Mouse (Mus musculus) heart, embryonic 14.5 days (tissue): ENCODE measurements around the gene Auts2. TPM values are rescaled to one million over a fixed set of nuclear protein-coding genes. Genes with fewer than 3 reads are reported as not detected.

Source experiments
- ATAC-seq: fragments of 200-750 bp; cut with Nextera tagmentation; 2 replicates; pipeline ENCODE4 v1.8.0; 2017; ENCODE audit warnings: low read depth, moderate TSS enrichment; ENCODE audit not compliant: insufficient number of reproducible peaks, insufficient read depth, low FRiP score
- H3K27ac ChIP-seq, 2 experiments: fragments of 200-500 bp in 1 of 2; fragments of 300-500 bp in 1 of 2; sonication (generic) in 1 of 2; replicated peaks in 1 of 2; 2 replicates each; pipeline ENCODE4 v1.5.1; 2012 to 2014; ENCODE audit warnings: low read depth in 2 of 2, low read length in 2 of 2, control low read depth in 1 of 2, mild to moderate bottlenecking in 1 of 2, mixed read lengths in 1 of 2; ENCODE audit not compliant: control insufficient read depth in 1 of 2, insufficient read depth in 1 of 2
- H3K27me3 ChIP-seq: fragments of 300-500 bp; sonication (generic); 2 replicates; pipeline ENCODE4 v1.6.1; 2014; ENCODE audit warnings: mild to moderate bottlenecking, low read length, control low read depth; ENCODE audit not compliant: control insufficient read depth, insufficient read depth
- H3K36me3 ChIP-seq: fragments of 300-500 bp; sonication (generic); 2 replicates; pipeline ENCODE4 v1.6.1; 2014; ENCODE audit warnings: mild to moderate bottlenecking, control low read depth, low read length, mixed read lengths; ENCODE audit not compliant: control insufficient read depth, insufficient read depth
- H3K4me1 ChIP-seq, 2 experiments: fragments of 200-500 bp in 1 of 2; fragments of 300-500 bp in 1 of 2; sonication (generic) in 1 of 2; 2 replicates each; pipeline ENCODE4 v1.6.1; 2012 to 2014; ENCODE audit warnings: low read length in 2 of 2, control low read depth in 1 of 2, mixed read lengths in 1 of 2; ENCODE audit not compliant: control insufficient read depth in 2 of 2, insufficient read depth in 2 of 2
- H3K4me2 ChIP-seq: fragments of 300-500 bp; sonication (generic); 2 replicates; pipeline ENCODE4 v1.6.1; 2014; ENCODE audit warnings: mild to moderate bottlenecking, low read length
- H3K4me3 ChIP-seq, 2 experiments: fragments of 200-500 bp in 1 of 2; fragments of 300-500 bp in 1 of 2; sonication (generic) in 1 of 2; 2 replicates each; pipeline ENCODE4 v1.5.1; 2012 to 2014; ENCODE audit warnings: low read length in 2 of 2, mild to moderate bottlenecking in 2 of 2, control low read depth in 1 of 2, low read depth in 1 of 2, moderate library complexity in 1 of 2; ENCODE audit not compliant: control insufficient read depth in 1 of 2, insufficient read depth in 1 of 2
- H3K9ac ChIP-seq: fragments of 300-500 bp; sonication (generic); 2 replicates; pipeline ENCODE4 v1.6.1; 2014; ENCODE audit warnings: mild to moderate bottlenecking, low read length
- H3K9me3 ChIP-seq: fragments of 300-500 bp; sonication (generic); 2 replicates; pipeline ENCODE4 v1.6.1; 2016; ENCODE audit warnings: low read length, control low read depth; ENCODE audit not compliant: control insufficient read depth
- WGBS: fragments of 180-500 bp; shearing (Covaris S2); extraction: QIAGEN DNeasy Blood & Tissue Kit; methylation state at CpG from one replicate; pipeline ENCODE4 v1.1.7; 2014; 5-methylcytosine and 5-hydroxymethylcytosine counted together
- polyA plus RNA-seq: library from polyadenylated mRNA; unstranded; fragments of >200 nt; fragmentation: Nextera tagmentation; extraction: Ambion mirVana; gene quantifications from 2 replicates; pipeline ENCODE4 v1.2.1, GENCODE M21; 2014

The Auts2 gene
- polyA plus RNA-seq, 1 experiment from 2014 or later = 18.0 TPM

GRCm38 (mm10) chr5:131839657-131840315 lies 703.4 kb downstream of the Auts2 start:
- Histone ChIP-seq H3K9ac (no peak overlapping the region), H3K27ac (no peak overlapping the region), H3K36me3 (no peaks in the 10 kb centered on the region), H3K4me3 (no peak overlapping the region), H3K9me3 (no peaks in the 10 kb centered on the region), H3K27me3 (no peaks in the 10 kb centered on the region), H3K4me1 (no peaks in the 10 kb centered on the region; a peak in 1 of 4 replicates), H3K4me2 (no peak overlapping the region)
- no peak for ATAC-seq
- WGBS = 67% methylated on average over 14 of the region's 14 CpGs

- Histone ChIP-seq H3K9ac (no peak overlapping the region), H3K27ac (no peak overlapping the region), H3K36me3 (no peaks in the 10 kb centered on the region), H3K27me3 (no peaks in the 10 kb centered on the region), H3K4me3 (no peak overlapping the region), H3K9me3 (no peaks in the 10 kb centered on the region), H3K4me1 (no peaks in the 10 kb centered on the region; a peak in 1 of 4 replicates), H3K4me2 (no peak overlapping the region)
- WGBS = 75% methylated on average over 10 of the region's 10 CpGs
- no peak for ATAC-seq
Observed at GRCm38 (mm10) chr5:131839023-131839422, 704.1 kb downstream of the Auts2 start.

GRCm38 (mm10) chr5:131838064-131838463 lies 705.1 kb downstream of the Auts2 start:
- no peak overlapping the region for H3K9ac ChIP-seq
- no peak overlapping the region for H3K4me3 ChIP-seq
- no peak for ATAC-seq

GRCm38 (mm10) chr5:131836014-131836735 lies 707.0 kb downstream of the Auts2 start:
- no peaks in the 10 kb centered on the region for H3K27me3 ChIP-seq
- WGBS = 63% methylated on average over 6 of the region's 6 CpGs
- H3K9me3 ChIP-seq = 0 out of 2 replicates have a peak, but pooled peaks cover 4% of the 10 kb centered on the region
- no peak overlapping the region for H3K4me2 ChIP-seq
- H3K4me3 ChIP-seq = no peak overlapping the region
- H3K36me3 ChIP-seq = no peaks in the 10 kb centered on the region
- H3K9ac ChIP-seq = no peak overlapping the region
- ATAC-seq = no peak
- no peaks in the 10 kb centered on the region for H3K4me1 ChIP-seq
- H3K27ac ChIP-seq = no peak overlapping the region

More at GRCm38 (mm10) chr5:131838064-131838463, 705.1 kb downstream of the Auts2 start:
- H3K4me1 ChIP-seq = no peaks in the 10 kb centered on the region
- no peaks in the 10 kb centered on the region for H3K27me3 ChIP-seq
- H3K4me2 ChIP-seq = no peak overlapping the region
- H3K36me3 ChIP-seq = no peaks in the 10 kb centered on the region
- H3K27ac ChIP-seq = no peak overlapping the region
- H3K9me3 ChIP-seq = no peaks in the 10 kb centered on the region
- WGBS = 81% methylated on average over 6 of the region's 6 CpGs

GRCm38 (mm10) chr5:131832891-131833876 lies 710.0 kb downstream of the Auts2 start:
- no peak for ATAC-seq
- Histone ChIP-seq H3K36me3 (no peaks in the 10 kb centered on the region), H3K4me3 (no peak overlapping the region), H3K9me3 (0 out of 2 replicates have a peak, but pooled peaks cover 4% of the 10 kb centered on the region), H3K27ac (no peak overlapping the region), H3K9ac (no peak overlapping the region), H3K4me1 (peaks cover 4 to 10% of the 10 kb centered on the region in 2 experiments), H3K4me2 (no peak overlapping the region), H3K27me3 (no peaks in the 10 kb centered on the region)
- 64% methylated on average over 19 of the region's 19 CpGs for WGBS

- Histone ChIP-seq H3K4me1 (peaks cover 4 to 10% of the 10 kb centered on the region in 2 experiments), H3K9ac (no peak overlapping the region), H3K36me3 (no peaks in the 10 kb centered on the region), H3K4me3 (no peak overlapping the region), H3K27ac (no peak overlapping the region), H3K27me3 (no peaks in the 10 kb centered on the region), H3K4me2 (no peak overlapping the region), H3K9me3 (0 out of 2 replicates have a peak, but pooled peaks cover 4% of the 10 kb centered on the region)
- 82% methylated on average over 6 of the region's 6 CpGs for WGBS
- ATAC-seq = no peak
Observed at GRCm38 (mm10) chr5:131830111-131830510, 713.0 kb downstream of the Auts2 start.

- Histone ChIP-seq H3K27ac (no peak overlapping the region), H3K4me2 (no peak overlapping the region), H3K9ac (no peak overlapping the region), H3K4me1 (peaks cover 4 to 11% of the 10 kb centered on the region in 2 experiments), H3K9me3 (0 out of 2 replicates have a peak, but pooled peaks cover 4% of the 10 kb centered on the region), H3K36me3 (no peaks in the 10 kb centered on the region), H3K4me3 (no peak overlapping the region), H3K27me3 (no peaks in the 10 kb centered on the region)
- ATAC-seq = peak; percentile 39; the same call in 1 of the 2 replicates
- 11% methylated on average over 3 of the region's 3 CpGs for WGBS
Observed at GRCm38 (mm10) chr5:131829248-131829647, 713.9 kb downstream of the Auts2 start.
